8 mouse cellular contexts compared by ENCODE assay signal in genomic region chr10:22159131-22159561, GRCm38 (mm10). TPM values are rescaled to one million over a fixed set of nuclear protein-coding genes. Genes with fewer than 3 reads are reported as not detected.
DNase-seq lines count a peak whose midpoint lies in the region; ATAC-seq and TF ChIP-seq lines count a peak whose summit lies in the region.

No protein-coding gene starts in this region.

- H3K9me3 ChIP-seq in kidney, embryonic 14.5 days (ENCODE audit: control insufficient read depth, low read length), result no peaks in the 10 kb centered on the region
- no peaks in the 10 kb centered on the region for H3K9me3 ChIP-seq in hindbrain, embryonic 14.5 days (ENCODE audit: control insufficient read depth, low read length)
- H3K9me3 ChIP-seq in neural tube, embryonic 11.5 days (ENCODE audit: control insufficient read depth, low read length), result no peaks in the 10 kb centered on the region

- WGBS in kidney, embryonic 14.5 days, result 0% methylated on average over 24 of the region's 24 CpGs
- WGBS in hindbrain, embryonic 14.5 days, result under 1% methylated on average over 24 of the region's 24 CpGs
- WGBS in neural tube, embryonic 11.5 days, result under 1% methylated on average over 24 of the region's 24 CpGs

- peak overlapping the region; percentile 39 for H3K4me3 ChIP-seq in kidney, embryonic 14.5 days (ENCODE audit: low read length)
- peak overlapping the region; percentile 21 for H3K4me3 ChIP-seq in bone marrow macrophage, adult 2 months (ENCODE audit: insufficient read depth, low read length)
- no peak overlapping the region for H3K4me3 ChIP-seq in hindbrain, embryonic 14.5 days (replicated peaks; ENCODE audit: low read length)
- 0 out of 2 replicates have a peak overlapping the region, but pooled peaks have one; percentile 10 for H3K4me3 ChIP-seq in neural tube, embryonic 11.5 days (ENCODE audit: low read depth, low read length)

- DNase-seq in kidney, postnatal 14 days, result no peak
- DNase-seq in hindbrain, embryonic 14.5 days (ENCODE audit: low spot score), result no peak
- no peak for DNase-seq in neural tube, embryonic 11.5 days (ENCODE audit: low spot score)
- no peak for DNase-seq in right cerebral cortex, postnatal 14 days
- no peak for DNase-seq in thymus, adult 18-20 months
- DNase-seq in cerebellum, adult 18-20 months, result no peak

- no peak overlapping the region for H3K27ac ChIP-seq in kidney, embryonic 14.5 days (ENCODE audit: low read depth, low read length)
- H3K27ac ChIP-seq in bone marrow macrophage, adult 2 months (ENCODE audit: insufficient read depth, low read depth, low read length), result no peak overlapping the region
- H3K27ac ChIP-seq in hindbrain, embryonic 14.5 days, result no peak overlapping the region
- no peak overlapping the region for H3K27ac ChIP-seq in neural tube, embryonic 11.5 days (ENCODE audit: low read depth, low read length)

- no peak for ATAC-seq in kidney, embryonic 14.5 days (ENCODE audit: low FRiP score, low TSS enrichment)
- no peak for ATAC-seq in hindbrain, embryonic 14.5 days (ENCODE audit: low FRiP score)
- no peak for ATAC-seq in neural tube, embryonic 11.5 days (ENCODE audit: insufficient read depth, low FRiP score, low TSS enrichment)

- H3K27me3 ChIP-seq in kidney, embryonic 14.5 days (ENCODE audit: control insufficient read depth, insufficient read depth, low read length), result peaks cover 54% of the 10 kb centered on the region
- H3K27me3 ChIP-seq in hindbrain, embryonic 14.5 days (ENCODE audit: control insufficient read depth, insufficient read depth, low read length), result peaks cover 64% of the 10 kb centered on the region
- peaks cover 53% of the 10 kb centered on the region for H3K27me3 ChIP-seq in neural tube, embryonic 11.5 days (ENCODE audit: control insufficient read depth, insufficient read depth, low read length)

- H3K4me2 ChIP-seq in kidney, embryonic 14.5 days (replicated peaks; ENCODE audit: low read depth, low read length), result peak overlapping the region; percentile 51
- H3K4me2 ChIP-seq in hindbrain, embryonic 14.5 days (replicated peaks), result peak overlapping the region; percentile 47
- H3K4me2 ChIP-seq in neural tube, embryonic 11.5 days (ENCODE audit: low read depth), result peak overlapping the region; percentile 47

- no peaks in the 10 kb centered on the region for H3K36me3 ChIP-seq in kidney, embryonic 14.5 days (ENCODE audit: control insufficient read depth, insufficient read depth, low read length)
- H3K36me3 ChIP-seq in hindbrain, embryonic 14.5 days (replicated peaks; ENCODE audit: control insufficient read depth, insufficient read depth), result no peaks in the 10 kb centered on the region
- no peaks in the 10 kb centered on the region for H3K36me3 ChIP-seq in neural tube, embryonic 11.5 days (ENCODE audit: control insufficient read depth, insufficient read depth, low read length)

- no peak for TF ChIP-seq POLR2A in bone marrow macrophage, adult 2 months (IDR thresholded peaks at IDR 0.05; ENCODE audit: borderline replicate concordance, low read depth, low read length)

- no peak overlapping the region for H3K9ac ChIP-seq in kidney, embryonic 14.5 days (ENCODE audit: low read depth, low read length)
- no peak overlapping the region for H3K9ac ChIP-seq in hindbrain, embryonic 14.5 days
- H3K9ac ChIP-seq in neural tube, embryonic 11.5 days (ENCODE audit: low read length), result no peak overlapping the region

- no peak for TF ChIP-seq CTCF in bone marrow macrophage, adult 2 months (IDR thresholded peaks at IDR 0.05; ENCODE audit: low read depth, low read length)

- H3K4me1 ChIP-seq in kidney, embryonic 14.5 days (ENCODE audit: control insufficient read depth, insufficient read depth, low read length), result no peaks in the 10 kb centered on the region; the same call in 1 of the 2 replicates
- no peaks in the 10 kb centered on the region for H3K4me1 ChIP-seq in bone marrow macrophage, adult 2 months (ENCODE audit: control insufficient read depth, insufficient read depth, low read length)
- H3K4me1 ChIP-seq in hindbrain, embryonic 14.5 days (replicated peaks; ENCODE audit: control insufficient read depth, insufficient read depth, low read length), result peaks cover 5% of the 10 kb centered on the region; the same call in 1 of the 2 replicates
- H3K4me1 ChIP-seq in neural tube, embryonic 11.5 days (ENCODE audit: control insufficient read depth, insufficient read depth, low read length), result no peaks in the 10 kb centered on the region

RNA-seq across cellular contexts. Expression of gene H60b, which starts 0.8 kb away (rescaled TPM):
- 1.2 and 1.5 TPM in 2 replicates for polyA plus RNA-seq in kidney, embryonic 14.5 days (2014; fragmentation: Nextera tagmentation; extraction: Ambion mirVana)
- not detected in 2 replicates for polyA plus RNA-seq in bone marrow macrophage, adult 2 months (2012; ENCODE audit: insufficient read depth, insufficient read length, missing spikeins)
- polyA plus RNA-seq in hindbrain, embryonic 14.5 days (2014; fragmentation: Nextera tagmentation; extraction: Ambion mirVana), result 0.25 and 0.34 TPM in 2 replicates
- 0.32 and 0.57 TPM in 2 replicates for polyA plus RNA-seq in neural tube, embryonic 11.5 days (2014; fragmentation: Nextera tagmentation; extraction: Ambion mirVana)

RNA-seq across cellular contexts. Expression of gene Raet1e, which starts 0.8 kb away (rescaled TPM):
- 12.2 and 14.6 TPM in 2 replicates for polyA plus RNA-seq in kidney, embryonic 14.5 days (2014; fragmentation: Nextera tagmentation; extraction: Ambion mirVana)
- polyA plus RNA-seq in bone marrow macrophage, adult 2 months (2012; ENCODE audit: insufficient read depth, insufficient read length, missing spikeins), result 6.0 and 6.3 TPM in 2 replicates
- polyA plus RNA-seq in hindbrain, embryonic 14.5 days (2014; fragmentation: Nextera tagmentation; extraction: Ambion mirVana), result 0.29 and 0.98 TPM in 2 replicates
- polyA plus RNA-seq in neural tube, embryonic 11.5 days (2014; fragmentation: Nextera tagmentation; extraction: Ambion mirVana), result 10.4 and 10.9 TPM in 2 replicates

RNA-seq across cellular contexts. Expression of gene E030030I06Rik, which starts 10.1 kb away (rescaled TPM):
- polyA plus RNA-seq in kidney, embryonic 14.5 days (2014; fragmentation: Nextera tagmentation; extraction: Ambion mirVana), result 35.5 and 42.1 TPM in 2 replicates
- polyA plus RNA-seq in bone marrow macrophage, adult 2 months (2012; ENCODE audit: insufficient read depth, insufficient read length, missing spikeins), result 4.0 and 7.5 TPM in 2 replicates
- 3.0 and 5.9 TPM in 2 replicates for polyA plus RNA-seq in hindbrain, embryonic 14.5 days (2014; fragmentation: Nextera tagmentation; extraction: Ambion mirVana)
- 10.1 and 16.1 TPM in 2 replicates for polyA plus RNA-seq in neural tube, embryonic 11.5 days (2014; fragmentation: Nextera tagmentation; extraction: Ambion mirVana)
